Mouse (Mus musculus) lung, adult 2 months (tissue): ENCODE measurements around the gene Arpc1b. TPM values are rescaled to one million over a fixed set of nuclear protein-coding genes. Genes with fewer than 3 reads are reported as not detected.

Experiments
- DNase-seq: peaks from one replicate; pipeline ENCODE4 v3.0.0; 2022
- H3K4me1 ChIP-seq: fragments of 200-500 bp; 2 replicates; pipeline ENCODE4 v1.6.1; 2011; ENCODE audit warnings: low read length; ENCODE audit not compliant: control insufficient read depth, insufficient read depth
- H3K4me3 ChIP-seq: fragments of 200-500 bp; replicated peaks from 2 replicates; pipeline ENCODE3; 2011; ENCODE audit warnings: low read depth, mild to moderate bottlenecking, control low read depth, low read length; ENCODE audit errors: extremely low read depth
- CTCF ChIP-seq: fragments of 200-500 bp; IDR thresholded peaks from 2 replicates; pipeline ENCODE4 v1.5.1; 2011; ENCODE audit warnings: mild to moderate bottlenecking, low read length, control low read depth; ENCODE audit not compliant: insufficient read depth
- POLR2A ChIP-seq: fragments of 200-500 bp; IDR thresholded peaks from 2 replicates; pipeline ENCODE4 v1.6.1; 2011; ENCODE audit warnings: low read depth, mild to moderate bottlenecking, control low read depth, low read length, borderline replicate concordance; ENCODE audit errors: extremely low read depth
- WGBS: fragments of 180-500 bp; shearing (Covaris S2); methylation state at CpG from one replicate; pipeline ENCODE4 v1.1.7; 2018; 5-methylcytosine and 5-hydroxymethylcytosine counted together
- polyA plus RNA-seq: library from polyadenylated mRNA; depleted of rRNA; stranded (reverse); fragments of >200 nt; gene quantifications from 2 replicates; pipeline ENCODE4 v1.2.3, GENCODE M21; 2012

Arpc1b gene
- polyA plus RNA-seq, 1 experiment = 492 TPM

- no peak for DNase-seq
- WGBS = 86% methylated on average over 8 of the region's 8 CpGs
- peaks cover 9% of the 10 kb centered on the region for H3K4me1 ChIP-seq
- TF ChIP-seq CTCF (no peak), POLR2A (no peak)
- no peak overlapping the region for H3K4me3 ChIP-seq
Measured at GRCm38 (mm10) chr5:145112566-145112965, 1.4 kb upstream of the Arpc1b start.

- DNase-seq = no peak
- Histone ChIP-seq H3K4me3 (no peak overlapping the region), H3K4me1 (peaks cover 12% of the 10 kb centered on the region)
- TF ChIP-seq POLR2A (no peak), CTCF (no peak)
- 14% methylated on average over 2 of the region's 2 CpGs for WGBS
Measured at GRCm38 (mm10) chr5:145113416-145113815, 599 bp upstream of the Arpc1b start.

- Histone ChIP-seq H3K4me3 (peak overlapping the region; percentile 86), H3K4me1 (peaks cover 14% of the 10 kb centered on the region)
- peak; percentile 74 for DNase-seq
- WGBS = 10% methylated on average over 39 of the region's 40 CpGs
- peak; percentile 41; the same call in 1 of the 2 replicates for TF ChIP-seq POLR2A
- no peak for TF ChIP-seq CTCF
Measured at GRCm38 (mm10) chr5:145114606-145115473, 825 bp downstream of the Arpc1b start.

GRCm38 (mm10) chr5:145115736-145116135 lies 1.7 kb downstream of the Arpc1b start:
- Histone ChIP-seq H3K4me3 (no peak overlapping the region), H3K4me1 (peaks cover 14% of the 10 kb centered on the region)
- TF ChIP-seq CTCF = no peak
- no peak for TF ChIP-seq POLR2A
- no peak for DNase-seq
- 66% methylated on average over 5 of the region's 5 CpGs for WGBS

GRCm38 (mm10) chr5:145116316-145116715 lies 2.3 kb downstream of the Arpc1b start:
- WGBS = 2% methylated on average over 4 of the region's 4 CpGs
- TF ChIP-seq POLR2A = no peak; the same call in 1 of the 2 replicates
- TF ChIP-seq CTCF = no peak
- peak; percentile 41 for DNase-seq
- Histone ChIP-seq H3K4me1 (peaks cover 14% of the 10 kb centered on the region), H3K4me3 (peak overlapping the region; percentile 23)

- peaks cover 14% of the 10 kb centered on the region for H3K4me1 ChIP-seq
- TF ChIP-seq CTCF (peak; percentile 64), POLR2A (no peak)
- peak overlapping the region; percentile 30 for H3K4me3 ChIP-seq
- peak; percentile 74 for DNase-seq
- WGBS = 30% methylated on average over 10 of the region's 10 CpGs
Measured at GRCm38 (mm10) chr5:145116916-145117315, 2.9 kb downstream of the Arpc1b start.

GRCm38 (mm10) chr5:145118005-145118404 lies 4.0 kb downstream of the Arpc1b start:
- TF ChIP-seq CTCF (no peak), POLR2A (no peak)
- WGBS = 30% methylated on average over 6 of the region's 6 CpGs
- DNase-seq = no peak
- Histone ChIP-seq H3K4me1 (peaks cover 14% of the 10 kb centered on the region), H3K4me3 (no peak overlapping the region)

- DNase-seq = no peak
- TF ChIP-seq CTCF = no peak
- no peak for TF ChIP-seq POLR2A
- WGBS = 87% methylated on average over 5 of the region's 5 CpGs
- no peak overlapping the region for H3K4me3 ChIP-seq
- H3K4me1 ChIP-seq = peaks cover 14% of the 10 kb centered on the region
Measured at GRCm38 (mm10) chr5:145118461-145118860, 4.4 kb downstream of the Arpc1b start.

GRCm38 (mm10) chr5:145119385-145119784 lies 5.4 kb downstream of the Arpc1b start:
- H3K4me1 ChIP-seq = peaks cover 14% of the 10 kb centered on the region
- DNase-seq = no peak
- WGBS = 95% methylated on average over 2 of the region's 2 CpGs
- H3K4me3 ChIP-seq = no peak overlapping the region
- TF ChIP-seq POLR2A (no peak), CTCF (peak; percentile 58)

GRCm38 (mm10) chr5:145120921-145121320 lies 6.9 kb downstream of the Arpc1b start:
- Histone ChIP-seq H3K4me3 (no peak overlapping the region), H3K4me1 (peaks cover 14% of the 10 kb centered on the region)
- 61% methylated on average over 7 of the region's 7 CpGs for WGBS
- TF ChIP-seq CTCF = no peak
- no peak for TF ChIP-seq POLR2A
- DNase-seq = no peak
